Mouse (Mus musculus) induced T-regulatory cell, adult 2 months (primary cell): ENCODE measurements around the gene U2af2.
"Not testable (repeated sequence)": the region's sequence is repeated elsewhere in the genome, so short reads cannot be mapped to it uniquely, and the experiment has no call there.

Source experiments
- DNase-seq: peaks from one replicate; pipeline ENCODE4 v3.0.0-alpha.2; 2012; ENCODE audit warnings: low read depth

U2af2 gene

DNA sequence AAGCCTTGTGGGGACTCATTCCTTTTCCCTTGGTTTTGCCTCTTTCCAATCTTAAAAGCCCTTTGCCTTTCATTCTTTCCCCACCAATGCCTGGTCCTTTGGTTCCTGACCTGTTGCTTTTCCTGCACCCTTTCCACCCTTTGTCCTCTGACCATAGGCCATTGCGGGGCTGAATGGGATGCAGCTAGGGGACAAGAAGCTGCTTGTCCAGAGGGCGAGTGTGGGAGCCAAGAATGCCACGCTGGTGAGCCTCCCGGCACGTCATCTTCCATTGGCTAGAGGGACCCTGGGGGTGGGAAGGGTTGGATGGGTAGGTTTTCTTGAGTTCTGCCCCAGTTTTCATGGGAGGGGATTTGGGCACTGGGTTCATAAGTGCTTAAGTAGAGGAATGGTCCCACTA lies 13.0 kb downstream of the U2af2 start:
- no peak for DNase-seq

DNA sequence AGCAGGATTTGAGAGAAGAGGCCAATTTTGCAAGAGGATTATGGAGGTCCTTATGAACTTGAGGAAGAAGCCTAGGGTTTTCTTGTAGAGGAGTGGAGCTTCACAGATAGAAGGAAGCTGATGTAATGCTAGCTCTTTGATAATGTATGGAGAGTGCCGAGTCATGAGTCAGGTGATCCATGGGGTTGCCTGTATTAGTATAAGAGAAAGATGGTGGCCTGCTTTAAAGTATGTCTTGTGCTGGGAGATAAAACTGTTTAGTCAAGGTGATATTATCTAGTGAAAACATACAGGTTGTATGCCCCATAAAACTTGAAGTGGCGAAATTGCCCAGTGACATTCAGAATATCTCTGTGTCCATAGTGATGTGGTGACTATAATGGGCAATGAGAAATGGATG lies 15.0 kb downstream of the U2af2 start:
- no peak for DNase-seq

DNA sequence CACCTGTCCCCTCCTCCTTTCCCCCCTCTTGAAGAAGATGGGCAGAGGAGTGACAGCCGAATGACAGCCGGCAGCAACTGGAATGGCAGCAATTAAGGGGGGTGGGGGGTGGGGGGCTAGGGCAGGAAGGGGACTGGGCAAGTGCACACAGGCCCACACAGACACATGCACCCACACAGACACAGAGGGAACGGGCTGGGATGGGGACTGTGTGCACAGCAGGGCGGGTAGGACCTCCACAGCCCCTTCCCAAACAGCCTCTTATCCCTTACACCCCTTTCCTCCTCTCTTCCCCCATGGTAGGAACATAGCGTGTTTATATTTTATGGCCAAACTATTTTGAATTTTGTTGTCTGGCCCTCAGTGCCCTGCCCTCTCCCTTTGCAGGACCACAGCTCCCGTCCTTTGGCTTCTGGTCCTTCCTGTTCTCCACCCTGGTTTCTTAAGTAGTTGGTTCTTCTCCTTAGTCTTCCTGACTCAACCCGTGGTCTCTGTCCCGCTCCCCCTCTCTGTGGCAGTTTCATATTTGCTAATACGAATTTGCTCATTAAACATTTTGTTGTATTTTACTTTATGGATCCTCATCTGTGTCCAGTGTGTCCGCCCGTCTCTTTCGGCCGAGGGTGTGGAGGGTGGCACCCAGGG lies 17.5 kb downstream of the U2af2 start:
- not testable (repeated sequence) for DNase-seq

DNA sequence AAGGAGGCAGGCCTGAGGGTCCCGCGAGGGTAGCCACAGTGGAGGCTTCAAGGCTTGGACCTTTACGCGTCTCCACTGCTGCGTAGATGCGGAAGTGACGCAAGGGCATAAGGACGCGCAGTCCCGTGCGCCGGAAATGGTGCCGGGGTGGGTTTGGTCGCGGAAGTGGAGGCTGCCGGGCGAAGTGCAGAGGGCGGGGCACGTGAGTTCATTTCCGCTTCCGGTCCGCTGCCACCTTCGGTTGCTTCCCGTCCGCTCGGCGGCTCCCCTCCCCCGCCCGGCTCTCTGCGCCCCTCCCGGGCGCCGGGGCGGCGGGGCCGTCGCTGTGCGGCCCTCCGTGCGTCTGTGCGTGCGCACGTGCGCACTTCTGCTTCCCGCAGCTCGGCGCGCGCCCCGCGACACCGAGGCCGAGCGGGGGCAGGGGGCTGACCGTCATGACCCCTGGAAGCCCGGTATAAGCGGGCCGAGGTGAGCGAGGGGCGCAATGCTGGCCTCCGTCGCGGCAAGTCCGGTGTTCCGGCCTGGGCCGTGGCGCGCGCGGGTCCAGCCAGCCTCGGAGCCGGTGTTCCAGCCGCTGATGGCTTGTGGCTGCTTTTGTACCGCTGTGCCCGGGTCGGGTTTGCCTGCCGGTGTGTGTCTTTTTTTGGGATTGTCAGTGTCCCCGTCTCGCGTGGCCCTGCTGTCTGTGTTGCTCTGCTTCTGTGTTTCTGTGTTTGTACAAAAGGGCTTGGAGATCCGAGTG lies 18.2 kb downstream of the U2af2 start, which contains the start of gene Epn1:
TSS of gene Epn1 (plus strand) at position 226 of the 742 bp plus-strand sequence.
- DNase-seq, result peak; percentile 99

DNA sequence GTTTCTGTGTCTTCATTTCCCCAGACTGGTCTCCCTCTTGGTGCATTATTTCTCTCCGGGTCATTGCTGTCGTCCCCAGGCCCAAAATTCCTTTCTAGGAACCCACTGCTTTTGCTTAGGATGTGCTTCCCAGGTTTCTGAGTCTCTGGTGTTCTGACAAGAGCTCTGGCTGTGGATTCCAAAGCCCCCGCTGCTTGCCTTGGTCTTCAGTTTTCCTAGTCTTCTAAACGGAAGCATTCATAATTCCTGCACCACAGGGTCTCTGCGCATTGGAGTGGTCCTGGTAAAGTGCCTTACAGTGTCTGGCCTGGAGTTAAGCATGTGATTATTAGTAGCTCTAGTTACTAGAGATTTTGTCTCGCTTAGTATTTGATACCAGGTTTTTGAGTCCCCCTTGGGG lies 18.9 kb downstream of the U2af2 start:
- DNase-seq, result no peak

DNA sequence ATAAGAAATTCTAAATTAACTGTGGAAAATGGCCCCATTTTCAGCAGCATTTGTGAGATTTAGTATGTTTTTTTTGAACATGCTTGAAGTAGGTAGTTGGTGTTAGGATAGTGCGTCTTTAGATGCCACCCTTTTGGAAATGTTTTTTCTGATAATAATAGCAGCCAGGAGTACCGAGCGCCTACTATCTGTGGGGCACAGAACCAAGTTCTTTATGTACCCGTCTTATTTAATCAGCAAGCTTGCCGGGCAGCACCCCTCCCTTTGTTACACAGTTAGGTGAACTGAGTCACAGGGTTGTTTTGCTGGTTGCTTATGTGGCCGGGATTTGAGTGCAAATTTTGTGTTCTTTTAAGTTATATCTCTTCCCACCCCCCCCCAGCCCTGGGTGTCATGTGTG lies 19.3 kb downstream of the U2af2 start:
- DNase-seq, result no peak

DNA sequence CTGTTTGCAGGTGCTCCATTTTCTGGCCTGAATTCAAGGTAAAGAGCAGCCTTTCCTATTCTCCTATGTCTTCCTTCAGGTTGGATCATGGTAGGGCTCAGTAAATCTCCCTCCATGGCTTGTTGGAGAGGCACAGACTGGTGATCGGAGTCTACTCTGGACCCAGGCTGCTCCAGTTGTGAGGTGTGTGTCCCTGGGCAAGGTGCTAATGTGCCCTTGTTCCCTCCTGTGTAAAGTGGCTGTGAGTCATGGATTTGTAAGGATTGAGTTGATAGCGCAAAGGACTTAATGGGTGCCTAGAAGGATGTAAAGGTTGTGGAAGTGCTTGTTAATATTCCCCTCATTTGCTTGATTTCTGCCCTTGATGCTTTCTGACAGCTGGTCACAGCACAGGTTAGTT lies 20.0 kb downstream of the U2af2 start:
- no peak for DNase-seq

DNA sequence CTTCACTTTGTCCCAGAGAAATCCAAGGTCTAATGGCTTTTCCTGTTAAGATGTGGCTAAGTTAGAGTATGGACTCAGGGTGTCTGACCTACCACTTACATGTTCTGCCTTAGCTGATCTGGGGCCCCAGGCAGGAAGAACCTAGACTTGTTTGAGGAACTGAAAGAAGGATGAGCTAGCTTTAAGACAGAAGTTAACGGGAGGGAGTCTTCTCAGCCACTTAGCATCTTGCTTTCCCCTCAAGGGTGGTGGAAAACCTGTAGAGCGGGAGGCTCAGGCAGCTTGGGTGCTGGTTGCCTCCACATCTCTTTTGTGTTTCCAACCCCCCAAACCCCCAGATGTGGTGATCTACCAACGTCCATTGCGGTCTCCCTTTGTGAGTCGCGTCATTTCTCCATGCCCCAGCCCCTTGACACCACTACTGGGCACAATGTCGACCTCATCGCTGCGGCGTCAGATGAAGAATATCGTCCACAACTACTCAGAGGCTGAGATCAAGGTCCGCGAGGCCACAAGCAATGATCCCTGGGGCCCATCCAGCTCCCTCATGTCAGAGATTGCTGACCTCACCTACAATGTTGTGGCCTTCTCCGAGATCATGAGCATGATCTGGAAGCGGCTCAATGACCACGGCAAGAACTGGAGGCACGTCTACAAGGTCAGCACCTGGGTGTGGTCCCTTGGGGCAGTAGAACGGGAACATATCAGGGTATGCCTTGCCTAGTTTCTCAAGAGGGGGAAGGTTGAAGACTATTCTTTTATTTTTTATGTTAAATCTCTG lies 21.6 kb downstream of the U2af2 start:
- no peak for DNase-seq

DNA sequence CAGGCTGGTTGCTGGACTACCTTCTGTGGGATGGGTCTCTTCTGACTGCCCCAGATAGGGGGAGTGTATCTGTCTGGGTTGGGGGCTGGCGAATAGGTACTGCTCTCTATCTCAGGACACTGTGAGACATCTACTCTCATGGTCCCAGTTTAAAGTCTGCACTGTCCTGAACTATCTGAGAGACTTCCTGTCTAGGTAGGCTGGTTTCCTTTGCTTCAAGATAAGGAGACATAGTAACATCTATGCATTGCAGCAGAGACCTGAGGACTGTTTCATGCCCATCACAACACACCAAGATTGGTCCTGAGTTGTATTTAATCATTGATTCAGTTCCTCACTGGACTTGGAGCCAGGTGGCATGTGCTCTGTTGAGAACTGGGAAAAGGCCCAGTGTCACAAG lies 23.6 kb downstream of the U2af2 start:
- DNase-seq, result no peak

DNA sequence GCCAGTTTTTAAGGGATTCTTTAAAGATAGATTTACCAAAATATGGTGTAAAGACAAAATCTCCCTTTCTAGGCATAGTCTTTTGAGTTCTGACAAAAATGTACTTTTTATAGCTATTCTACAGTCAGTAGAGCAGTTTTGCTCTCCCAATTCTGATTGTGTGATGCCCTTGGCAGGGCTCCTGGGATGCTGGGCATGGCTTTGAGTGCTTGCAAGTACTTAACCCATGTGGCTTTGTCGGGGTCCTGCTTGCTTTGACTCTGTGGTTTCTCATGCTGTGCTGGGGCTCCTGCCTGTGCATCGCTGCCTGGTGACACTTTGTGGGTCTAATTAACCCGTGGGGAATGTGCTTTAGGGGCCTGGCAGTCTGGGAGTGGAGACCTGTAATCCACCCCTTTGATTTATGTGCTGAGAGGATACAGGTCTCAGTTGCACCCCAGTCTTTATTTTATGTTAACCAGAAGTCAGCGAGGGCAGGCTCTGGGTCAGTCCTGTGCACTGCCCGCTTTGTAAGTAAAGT lies 25.0 kb downstream of the U2af2 start:
- no peak for DNase-seq

DNA sequence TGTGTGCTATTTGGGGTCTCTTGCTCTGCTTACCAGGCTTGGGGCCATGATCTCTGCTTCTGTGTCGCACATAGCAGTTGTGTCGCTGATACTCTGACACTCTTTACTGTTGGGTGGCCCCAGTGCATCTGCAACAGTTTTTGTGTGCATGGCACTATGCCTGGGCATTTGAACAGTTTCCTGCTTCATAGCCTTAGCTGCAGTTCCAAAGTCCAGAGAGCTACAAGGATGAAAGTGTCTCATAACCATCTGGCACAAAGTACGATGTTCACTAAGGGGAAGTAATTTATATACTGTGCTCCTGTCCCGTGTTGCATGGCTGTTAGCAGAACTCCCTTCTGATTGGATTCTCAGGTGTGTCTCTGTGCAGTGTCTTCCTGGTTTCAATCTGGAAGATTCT lies 25.9 kb downstream of the U2af2 start:
- DNase-seq, result no peak

DNA sequence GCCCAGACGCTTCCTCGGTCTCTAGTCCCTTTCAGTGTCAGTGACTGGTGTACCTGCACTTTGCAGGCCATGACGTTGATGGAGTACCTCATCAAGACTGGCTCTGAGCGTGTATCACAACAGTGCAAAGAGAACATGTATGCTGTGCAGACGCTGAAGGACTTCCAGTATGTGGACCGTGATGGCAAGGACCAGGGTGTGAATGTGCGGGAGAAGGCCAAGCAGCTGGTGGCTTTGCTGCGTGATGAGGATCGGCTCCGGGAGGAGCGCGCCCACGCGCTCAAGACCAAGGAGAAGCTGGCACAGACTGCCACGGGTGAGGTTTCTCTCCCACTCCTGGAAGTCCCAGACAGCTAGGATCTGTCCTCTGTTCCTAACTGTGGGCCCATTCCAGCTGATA lies 27.9 kb downstream of the U2af2 start:
- no peak for DNase-seq

DNA sequence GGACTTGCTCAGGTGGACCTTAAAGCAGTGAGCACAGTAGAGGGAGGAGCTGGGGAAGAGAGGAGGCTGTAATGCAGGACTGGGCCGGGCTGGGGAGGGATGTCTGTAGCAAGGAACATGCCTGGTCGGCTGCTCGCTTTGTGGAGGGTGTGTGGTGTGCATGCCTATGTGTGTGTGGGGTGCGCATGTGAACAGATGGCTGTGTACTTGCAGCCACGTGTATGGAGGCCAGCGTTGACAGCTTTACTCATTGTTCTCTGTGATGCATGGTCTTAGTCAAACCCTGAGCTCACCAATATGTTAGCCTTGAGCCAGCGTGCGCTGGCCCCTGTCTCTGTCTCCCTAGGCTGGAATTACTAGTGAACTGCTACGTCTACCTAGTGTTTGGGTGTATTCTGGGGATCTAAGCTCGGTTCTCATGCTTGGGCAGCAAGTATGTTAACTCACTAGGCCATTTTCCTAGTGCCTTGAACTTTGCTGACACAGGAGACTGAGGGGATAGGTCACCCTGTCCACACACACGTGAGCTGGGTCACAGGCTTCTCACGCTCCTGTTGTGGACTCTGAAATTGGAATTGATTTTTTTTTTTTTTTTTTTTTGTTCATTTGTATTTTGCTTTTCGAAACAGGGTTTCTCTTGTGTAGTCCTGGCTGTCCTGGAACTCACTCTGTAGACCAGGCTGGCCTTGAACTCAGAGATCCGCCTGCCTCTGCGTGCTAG lies 29.2 kb downstream of the U2af2 start:
- no peak for DNase-seq

DNA sequence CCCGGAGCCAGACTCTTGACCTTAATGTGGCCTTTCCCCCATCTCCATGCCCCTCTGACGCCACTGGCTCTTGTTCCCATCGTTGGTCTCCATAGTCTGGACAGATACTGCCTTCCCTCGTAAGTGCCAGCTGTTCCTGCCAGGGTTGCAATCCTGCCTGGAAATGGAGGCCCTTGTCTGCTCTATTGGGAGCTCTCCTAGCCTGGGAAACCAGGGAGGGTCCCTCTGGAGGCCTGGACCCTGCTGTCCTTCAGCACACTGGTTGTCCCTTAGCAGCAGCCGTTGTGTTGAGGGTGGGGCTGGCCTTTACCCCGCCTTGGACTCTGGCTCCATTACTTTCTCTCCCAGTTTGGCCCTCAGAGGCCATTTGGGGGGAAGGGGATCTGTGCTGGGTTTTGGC lies 30.4 kb downstream of the U2af2 start:
- DNase-seq, result no peak

DNA sequence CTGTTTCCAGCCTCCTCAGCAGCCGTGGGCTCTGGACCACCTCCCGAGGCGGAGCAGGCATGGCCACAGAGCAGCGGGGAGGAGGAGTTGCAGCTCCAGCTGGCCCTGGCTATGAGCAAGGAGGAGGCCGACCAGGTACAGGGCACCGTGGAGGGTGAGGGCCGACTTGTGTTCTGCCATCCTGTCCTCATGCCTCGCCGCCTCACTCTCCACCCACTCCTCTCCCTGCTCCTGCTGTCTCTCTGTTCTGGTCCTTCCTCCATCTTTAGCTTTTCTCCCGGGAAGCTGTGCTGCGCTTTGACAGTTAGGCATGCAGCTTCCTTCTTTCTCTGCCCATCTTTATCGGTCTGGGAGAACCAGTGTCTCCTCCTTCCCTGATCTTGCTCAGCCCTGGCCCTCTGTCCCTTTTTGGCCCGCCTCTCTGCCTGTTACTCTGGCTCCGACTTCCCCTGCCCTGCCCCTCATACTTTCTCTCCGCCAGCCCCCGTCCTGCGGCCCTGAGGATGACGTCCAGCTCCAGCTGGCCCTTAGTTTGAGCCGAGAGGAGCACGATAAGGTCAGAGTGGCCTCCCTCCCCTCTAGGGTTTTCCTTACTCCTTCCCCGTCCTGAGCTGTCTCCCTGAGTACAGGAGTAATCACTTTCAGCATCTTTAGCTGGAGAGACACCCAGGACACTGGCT lies 31.0 kb downstream of the U2af2 start:
- DNase-seq, result no peak

DNA sequence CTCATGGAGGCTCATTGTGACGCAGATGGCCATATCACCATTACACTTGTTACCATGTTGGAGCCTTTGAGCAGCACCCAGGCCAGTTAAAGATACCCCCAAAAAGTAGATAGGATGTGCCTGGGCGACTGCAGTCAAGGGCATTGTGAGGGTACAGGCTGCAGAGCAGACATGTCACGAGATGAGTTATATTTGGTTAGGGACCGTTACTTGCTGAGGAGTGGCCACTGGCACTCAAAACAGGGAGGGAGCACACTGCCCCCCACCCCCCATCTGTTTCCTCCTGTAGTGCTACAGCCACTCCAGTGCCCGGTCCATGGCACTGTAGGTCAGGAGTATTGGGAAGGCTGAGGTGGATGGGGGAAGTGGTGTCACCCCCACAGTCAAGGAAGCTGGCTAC lies 36.8 kb downstream of the U2af2 start:
- no peak for DNase-seq

DNA sequence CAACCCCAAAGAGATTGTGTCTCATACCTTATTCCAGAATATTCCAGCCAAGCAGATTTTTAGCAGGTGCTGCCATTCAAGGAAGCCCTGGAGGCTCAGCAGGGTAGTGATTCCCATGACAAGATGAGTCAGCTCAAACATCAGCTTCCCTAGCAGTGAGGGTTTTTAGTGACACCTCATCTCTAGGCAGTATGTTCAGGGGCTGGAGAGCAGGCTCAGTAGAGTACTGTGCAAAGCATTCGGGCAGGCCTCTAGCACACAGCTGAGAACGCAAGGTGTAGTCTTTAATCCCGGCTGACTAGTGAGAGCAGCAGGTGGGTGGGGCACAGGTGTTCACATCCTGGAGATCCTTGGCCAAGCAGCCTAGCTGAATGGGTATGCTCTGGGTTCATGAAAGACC lies 37.9 kb downstream of the U2af2 start:
- DNase-seq, result no peak

DNA sequence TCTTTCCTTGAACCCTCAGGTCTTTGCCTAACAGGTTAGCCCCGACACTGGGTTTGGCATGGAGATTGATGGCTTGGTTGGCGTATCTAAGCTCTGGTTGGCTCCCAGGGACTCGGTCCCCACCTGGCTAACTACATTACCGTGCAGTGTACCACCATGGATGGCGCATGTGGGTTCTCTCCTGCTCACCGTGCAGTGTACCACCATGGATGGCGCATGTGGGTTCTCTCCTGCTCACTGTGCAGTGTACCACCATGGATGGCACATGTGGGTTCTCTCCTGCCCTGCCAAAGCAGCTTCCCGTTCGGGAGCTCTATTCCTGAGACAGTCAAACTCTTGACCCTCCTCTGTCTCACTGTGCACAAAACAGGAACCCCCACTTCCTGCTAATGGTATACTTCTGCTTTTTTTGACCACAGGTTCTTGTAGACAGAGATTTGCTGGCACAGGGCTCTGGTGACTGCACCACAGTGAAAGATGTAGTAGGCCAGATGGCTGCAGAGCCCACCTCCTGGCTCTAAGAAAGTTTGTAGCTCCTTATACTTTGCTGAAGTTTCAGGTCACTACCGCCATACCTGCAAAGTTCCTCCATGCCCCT lies 39.2 kb downstream of the U2af2 start:
- no peak for DNase-seq

DNA sequence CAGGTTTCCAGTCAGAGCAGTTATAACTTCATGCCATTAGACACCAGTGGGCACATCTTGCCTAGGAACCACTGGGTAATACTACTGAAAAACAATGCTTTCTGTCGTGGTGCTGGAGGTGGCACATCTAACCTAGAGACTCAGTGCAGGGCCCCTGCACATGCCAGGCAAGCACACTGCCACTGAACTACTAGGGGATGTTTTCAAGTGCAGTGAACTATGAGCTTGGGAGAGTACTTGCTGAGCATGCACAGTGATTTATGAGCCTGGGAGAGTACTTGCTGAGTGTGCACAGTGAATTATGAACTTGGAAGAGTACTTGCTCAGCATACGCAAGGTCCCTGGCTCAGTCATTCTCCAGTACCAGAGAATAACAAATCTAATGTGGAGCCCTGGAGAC lies 40.6 kb downstream of the U2af2 start:
- DNase-seq, result no peak

DNA sequence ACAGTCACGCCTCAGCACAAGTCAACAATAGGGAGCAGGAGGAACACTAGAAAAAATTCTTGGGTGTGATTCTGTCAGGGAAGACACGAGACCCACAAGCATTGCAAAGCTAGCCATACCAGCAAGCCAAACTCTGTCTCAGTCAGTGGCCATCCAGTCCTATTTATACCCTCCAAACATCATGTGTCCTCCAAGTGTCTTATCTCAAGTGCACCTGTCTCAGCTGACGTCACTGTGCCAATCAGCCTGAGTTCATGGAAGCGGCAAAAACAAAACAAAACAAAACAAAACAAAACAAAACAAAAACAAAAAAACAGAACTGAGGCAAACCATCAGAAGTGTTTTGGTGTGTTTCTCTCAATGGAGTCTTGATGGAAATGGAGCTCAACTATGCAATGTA lies 46.3 kb downstream of the U2af2 start:
- no peak for DNase-seq

DNA sequence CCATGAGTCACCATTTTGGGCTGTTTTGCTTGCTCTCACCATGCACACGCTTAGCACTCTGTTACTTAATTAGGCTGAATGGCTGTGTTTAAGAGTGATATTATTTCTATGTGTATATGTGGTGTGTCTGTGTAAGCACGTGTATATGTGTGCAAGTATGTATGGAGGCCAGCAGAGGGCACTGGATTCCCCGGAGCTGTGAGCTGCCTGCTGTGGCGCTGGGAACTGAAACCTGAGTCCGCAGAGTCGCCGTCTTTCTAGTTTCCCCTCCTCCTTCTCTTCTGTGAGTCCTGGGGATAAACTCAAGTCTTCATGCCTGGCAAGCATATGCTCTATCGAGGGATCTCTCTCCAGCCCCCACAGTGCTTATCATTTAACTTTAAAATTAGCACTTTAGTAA lies 47.4 kb downstream of the U2af2 start:
- no peak for DNase-seq
